Mouse (Mus musculus) cerebellum, postnatal 36 days (tissue): ENCODE results near the gene Hist1h4i.

Experiments used
- DNase-seq, 2 experiments: peaks; one replicate each; pipeline ENCODE4 v3.0.0; 2021 to 2022; ENCODE audit warnings: mixed read lengths in 2 of 2

Hist1h4i gene

GRCm38 (mm10) chr13:22007872-22008271, 33.3 kb downstream of the Hist1h4i start:
- DNase-seq, result no peak

GRCm38 (mm10) chr13:22007121-22007510, 34.0 kb downstream of the Hist1h4i start:
- no peak for DNase-seq

GRCm38 (mm10) chr13:22006334-22007120, 34.6 kb downstream of the Hist1h4i start:
- DNase-seq, result no peak

GRCm38 (mm10) chr13:22005605-22006333, 35.4 kb downstream of the Hist1h4i start:
- no peak for DNase-seq

GRCm38 (mm10) chr13:22001823-22002222, 39.3 kb downstream of the Hist1h4i start:
- DNase-seq, result no peak

GRCm38 (mm10) chr13:22001346-22001745, 39.8 kb downstream of the Hist1h4i start:
- no peak for DNase-seq

GRCm38 (mm10) chr13:21999147-21999546, 42.0 kb downstream of the Hist1h4i start:
- no peak for DNase-seq

GRCm38 (mm10) chr13:21998412-21998811, 42.8 kb downstream of the Hist1h4i start:
- no peak for DNase-seq

- no peak for DNase-seq
These were observed 43.3 kb downstream of the Hist1h4i start for GRCm38 (mm10) chr13:21997821-21998220.

- no peak for DNase-seq
These were observed 43.9 kb downstream of the Hist1h4i start for GRCm38 (mm10) chr13:21997201-21997820.

- no peak for DNase-seq
These were observed 44.3 kb downstream of the Hist1h4i start for GRCm38 (mm10) chr13:21996840-21997185.

- DNase-seq, result no peak
These were observed 44.9 kb downstream of the Hist1h4i start for GRCm38 (mm10) chr13:21996101-21996839.

- peak in 1 of 2 experiments; percentile 26 for DNase-seq
These were observed 45.7 kb downstream of the Hist1h4i start for GRCm38 (mm10) chr13:21995331-21995914.

GRCm38 (mm10) chr13:21994896-21995295, 46.3 kb downstream of the Hist1h4i start:
- no peak for DNase-seq

GRCm38 (mm10) chr13:21993957-21994738, 47.0 kb downstream of the Hist1h4i start:
- DNase-seq, result peak; percentile 29 to 44

GRCm38 (mm10) chr13:21992550-21992949, 48.6 kb downstream of the Hist1h4i start:
- DNase-seq, result no peak
